ENCODE assay signal across 24 mouse cellular contexts in the genomic region with DNA sequence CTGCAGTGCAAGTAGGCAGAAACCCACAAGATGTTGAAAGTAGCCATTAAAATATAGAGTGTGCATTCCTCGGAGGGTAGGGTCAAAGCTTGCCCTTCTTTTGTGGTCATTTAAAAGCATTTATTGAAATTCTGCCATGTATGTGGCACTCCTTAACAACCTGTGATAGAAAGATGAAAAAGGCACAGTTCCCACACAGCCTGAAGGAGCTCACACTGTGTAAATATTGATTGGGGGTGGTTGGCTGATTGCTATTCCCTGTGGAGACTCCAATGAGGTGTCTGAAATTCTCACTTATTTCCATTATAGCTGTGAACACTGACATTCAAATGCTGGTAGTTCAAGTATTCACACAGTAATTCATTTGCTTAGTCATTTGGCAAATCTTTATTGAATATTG.
DNase-seq lines count a peak whose midpoint lies in the region; ATAC-seq and TF ChIP-seq lines count a peak whose summit lies in the region.
"Had no signal": no experiment of that assay in that cellular context is flagged by ENCODE, and none has a peak within 500 bp of the region (broad histone marks: within the 10 kb centered on the region; RNA-seq: fewer than 3 reads in every experiment).

No protein-coding gene starts in this region.

- WGBS in hindbrain, embryonic 11.5 days: 74% methylated on average over 1 of the region's 1 CpGs
- WGBS in hindbrain, embryonic 13.5 days: 54% methylated on average over 1 of the region's 1 CpGs
- 71% methylated on average over 1 of the region's 1 CpGs for WGBS in neural tube, embryonic 13.5 days
- 33% methylated on average over 1 of the region's 1 CpGs for WGBS in forebrain, postnatal 0 days
- whole genome bisulfite sequencing in midbrain, embryonic 16.5 days: 38% methylated on average over 1 of the region's 1 CpGs

- no peaks in the 10 kb centered on the region for H3K27me3 ChIP-seq in hindbrain, embryonic 11.5 days (ENCODE audit: control insufficient read depth, insufficient read depth, low read length)
- no peaks in the 10 kb centered on the region for H3K27me3 ChIP-seq in hindbrain, embryonic 13.5 days
- no peaks in the 10 kb centered on the region for H3K27me3 ChIP-seq in neural tube, embryonic 13.5 days
- no peaks in the 10 kb centered on the region for H3K27me3 ChIP-seq in forebrain, postnatal 0 days (ENCODE audit: insufficient read depth, low read length)
- no peaks in the 10 kb centered on the region for H3K27me3 ChIP-seq in midbrain, embryonic 16.5 days (ENCODE audit: control insufficient read depth, insufficient read depth, low read depth, low read length)
- H3K27me3 ChIP-seq: heart, embryonic 13.5 days; kidney, embryonic 15.5 days; limb, embryonic 13.5 days; neural tube, embryonic 12.5 days had no signal

- no peaks in the 10 kb centered on the region for H3K36me3 ChIP-seq in hindbrain, embryonic 11.5 days (ENCODE audit: control insufficient read depth, insufficient read depth, low read length)
- no peaks in the 10 kb centered on the region for H3K36me3 ChIP-seq in hindbrain, embryonic 13.5 days
- no peaks in the 10 kb centered on the region for H3K36me3 ChIP-seq in neural tube, embryonic 13.5 days
- H3K36me3 ChIP-seq in forebrain, postnatal 0 days (ENCODE audit: insufficient read depth): no peaks in the 10 kb centered on the region
- H3K36me3 ChIP-seq in midbrain, embryonic 16.5 days (ENCODE audit: control insufficient read depth, insufficient read depth, low read length): no peaks in the 10 kb centered on the region
- H3K36me3 ChIP-seq: heart, embryonic 13.5 days; kidney, embryonic 15.5 days; limb, embryonic 13.5 days; neural tube, embryonic 12.5 days had no signal

- peak; percentile 54; the same call in 1 of the 2 replicates for ATAC-seq in hindbrain, embryonic 11.5 days (ENCODE audit: low FRiP score)
- no peak; the same call in 1 of the 2 replicates for ATAC-seq in hindbrain, embryonic 13.5 days (ENCODE audit: low FRiP score)
- ATAC-seq in neural tube, embryonic 13.5 days (ENCODE audit: low read depth): 0 out of 2 replicates have a peak, but pooled peaks have one; percentile 50
- peak; percentile 34; the same call in 1 of the 2 replicates for ATAC-seq in forebrain, postnatal 0 days
- ATAC-seq in midbrain, embryonic 16.5 days: 0 out of 2 replicates have a peak, but pooled peaks have one; percentile 70
- ATAC-seq: CD4-positive, CD25-positive, alpha-beta regulatory T cell, adult 4 months had no signal

- no peak overlapping the region for H3K4me2 ChIP-seq in hindbrain, embryonic 11.5 days (replicated peaks; ENCODE audit: low read depth, low read length)
- no peak overlapping the region for H3K4me2 ChIP-seq in hindbrain, embryonic 13.5 days
- no peak overlapping the region for H3K4me2 ChIP-seq in neural tube, embryonic 13.5 days
- no peak overlapping the region for H3K4me2 ChIP-seq in forebrain, postnatal 0 days (ENCODE audit: low read depth)
- no peak overlapping the region for H3K4me2 ChIP-seq in midbrain, embryonic 16.5 days (ENCODE audit: low read length)
- H3K4me2 ChIP-seq: heart, embryonic 13.5 days; kidney, embryonic 15.5 days; limb, embryonic 13.5 days; lung, embryonic 14.5 days; neural tube, embryonic 12.5 days had no signal

- H3K4me3 ChIP-seq in hindbrain, embryonic 11.5 days (ENCODE audit: low read depth, low read length): no peak overlapping the region
- no peak overlapping the region for H3K4me3 ChIP-seq in hindbrain, embryonic 13.5 days
- no peak overlapping the region for H3K4me3 ChIP-seq in neural tube, embryonic 13.5 days
- no peak overlapping the region for H3K4me3 ChIP-seq in forebrain, postnatal 0 days (ENCODE audit: low read depth, low read length)
- no peak overlapping the region for H3K4me3 ChIP-seq in midbrain, embryonic 16.5 days (ENCODE audit: low read depth, low read length)
- H3K4me3 ChIP-seq: heart, adult 2 months; heart, embryonic 13.5 days; kidney, embryonic 15.5 days; limb, embryonic 13.5 days; neural tube, embryonic 12.5 days had no signal

- no peak for DNase-seq in hindbrain, embryonic 11.5 days (ENCODE audit: low spot score)
- DNase-seq in neural tube, embryonic 10.5 days (ENCODE audit: extremely low spot score, low spot score): no peak
- no peak for DNase-seq in forebrain, postnatal 0 days
- DNase-seq in right cerebral cortex, adult 18-20 months: no peak
- DNase-seq in adrenal gland, postnatal 10 days: no peak
- DNase-seq: adrenal gland, postnatal 36 days; cerebellum, adult 18-20 months; cerebellum, postnatal 14 days; gastrocnemius, postnatal 25 days; heart, adult 2 months; heart, postnatal 14 days; kidney, adult 11 months; kidney, postnatal 36 days; lung, embryonic 14.5 days; thymus, postnatal 25 days had no signal

- no peaks in the 10 kb centered on the region for H3K9me3 ChIP-seq in hindbrain, embryonic 11.5 days (ENCODE audit: control insufficient read depth, low read length)
- no peaks in the 10 kb centered on the region for H3K9me3 ChIP-seq in hindbrain, embryonic 13.5 days
- H3K9me3 ChIP-seq in neural tube, embryonic 13.5 days: no peaks in the 10 kb centered on the region
- H3K9me3 ChIP-seq in forebrain, postnatal 0 days (ENCODE audit: low read length): no peaks in the 10 kb centered on the region
- no peaks in the 10 kb centered on the region for H3K9me3 ChIP-seq in midbrain, embryonic 16.5 days (replicated peaks; ENCODE audit: control insufficient read depth, low read length, poor library complexity, severe bottlenecking)
- H3K9me3 ChIP-seq: heart, embryonic 13.5 days; kidney, embryonic 15.5 days; limb, embryonic 13.5 days; neural tube, embryonic 12.5 days had no signal

- H3K4me1 ChIP-seq in hindbrain, embryonic 11.5 days (replicated peaks; ENCODE audit: control insufficient read depth, insufficient read depth, low read length): no peaks in the 10 kb centered on the region
- peaks cover 10% of the 10 kb centered on the region for H3K4me1 ChIP-seq in hindbrain, embryonic 13.5 days (replicated peaks)
- peaks cover 8% of the 10 kb centered on the region; the same call in 1 of the 2 replicates for H3K4me1 ChIP-seq in neural tube, embryonic 13.5 days (replicated peaks)
- no peaks in the 10 kb centered on the region for H3K4me1 ChIP-seq in forebrain, postnatal 0 days (ENCODE audit: insufficient read depth)
- peaks cover 3% of the 10 kb centered on the region; the same call in 1 of the 2 replicates for H3K4me1 ChIP-seq in midbrain, embryonic 16.5 days (ENCODE audit: control insufficient read depth, insufficient read depth, low read length)
- H3K4me1 ChIP-seq: heart, embryonic 13.5 days; kidney, embryonic 15.5 days; limb, embryonic 13.5 days; neural tube, embryonic 12.5 days had no signal

- no peak for TF ChIP-seq CTCF in forebrain, postnatal 0 days (IDR thresholded peaks at IDR 0.05; ENCODE audit: low read depth)

- H3K9ac ChIP-seq in hindbrain, embryonic 11.5 days (ENCODE audit: low read depth, low read length): no peak overlapping the region
- no peak overlapping the region for H3K9ac ChIP-seq in hindbrain, embryonic 13.5 days
- no peak overlapping the region for H3K9ac ChIP-seq in neural tube, embryonic 13.5 days
- H3K9ac ChIP-seq in forebrain, postnatal 0 days: no peak overlapping the region
- H3K9ac ChIP-seq in midbrain, embryonic 16.5 days (ENCODE audit: low read depth, low read length): no peak overlapping the region
- H3K9ac ChIP-seq: heart, embryonic 13.5 days; kidney, embryonic 15.5 days; limb, embryonic 13.5 days; liver, embryonic 14.5 days; lung, embryonic 14.5 days; neural tube, embryonic 12.5 days had no signal

- H3K27ac ChIP-seq in hindbrain, embryonic 11.5 days (ENCODE audit: low read depth, low read length): no peak overlapping the region
- H3K27ac ChIP-seq in hindbrain, embryonic 13.5 days: no peak overlapping the region
- H3K27ac ChIP-seq in neural tube, embryonic 13.5 days (replicated peaks): no peak overlapping the region
- H3K27ac ChIP-seq in forebrain, postnatal 0 days (ENCODE audit: low read depth, low read length): no peak overlapping the region
- no peak overlapping the region for H3K27ac ChIP-seq in midbrain, embryonic 16.5 days (ENCODE audit: low read length)
- H3K27ac ChIP-seq: heart, adult 2 months; heart, embryonic 13.5 days; kidney, embryonic 15.5 days; limb, embryonic 13.5 days; liver, embryonic 14.5 days; neural tube, embryonic 12.5 days had no signal
